Mouse (Mus musculus) liver, embryonic 14.5 days (tissue): ENCODE results near the gene P4htm.

Source experiments
- CTCF ChIP-seq: IDR thresholded peaks from 2 replicates; pipeline ENCODE4 v1.5.1; 2016; ENCODE audit warnings: antibody characterized with exemption, low read depth, control low read depth
- EP300 ChIP-seq: IDR thresholded peaks from 2 replicates; pipeline ENCODE4 v1.6.1; 2016; ENCODE audit warnings: antibody characterized with exemption, low read depth

- no peak for TF ChIP-seq CTCF
- no peak for TF ChIP-seq EP300
Measured at GRCm38 (mm10) chr9:108633846-108634245, 36.4 kb upstream of the P4htm start.
